Mouse (Mus musculus): Measurements from ENCODE around the gene 4930432K21Rik. TPM values are rescaled to one million over a fixed set of nuclear protein-coding genes. Genes with fewer than 3 reads are reported as not detected.

Gene 4930432K21Rik
- polyA plus RNA-seq, 2 experiments from 2014 or later = 0.40 to 1.2 TPM

DNA sequence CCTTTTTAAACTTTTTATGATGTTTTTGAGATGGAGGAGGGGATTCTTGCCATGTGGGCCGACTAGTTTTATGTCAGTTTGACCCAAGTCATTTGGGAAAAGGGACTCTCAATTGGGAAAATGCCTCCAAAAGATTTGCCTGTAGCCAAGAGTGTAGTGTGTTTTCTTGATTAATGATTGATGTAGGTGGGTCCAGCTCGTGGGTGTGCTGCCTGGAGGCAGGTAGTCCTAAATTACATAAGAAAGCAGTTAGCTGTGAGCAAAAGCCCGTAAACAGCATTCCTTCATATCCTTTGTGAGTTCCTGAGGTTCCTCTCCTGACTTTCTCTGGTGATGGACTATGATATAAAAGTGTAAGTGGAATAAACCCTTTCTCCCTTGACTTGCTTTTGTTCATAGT is 1.4 kb downstream of the 4930432K21Rik start:
- no peak for ATAC-seq

- no peak for ATAC-seq
Measured at GRCm38 (mm10) chr8:84157620-84158019, 9.8 kb downstream of the 4930432K21Rik start.

DNA sequence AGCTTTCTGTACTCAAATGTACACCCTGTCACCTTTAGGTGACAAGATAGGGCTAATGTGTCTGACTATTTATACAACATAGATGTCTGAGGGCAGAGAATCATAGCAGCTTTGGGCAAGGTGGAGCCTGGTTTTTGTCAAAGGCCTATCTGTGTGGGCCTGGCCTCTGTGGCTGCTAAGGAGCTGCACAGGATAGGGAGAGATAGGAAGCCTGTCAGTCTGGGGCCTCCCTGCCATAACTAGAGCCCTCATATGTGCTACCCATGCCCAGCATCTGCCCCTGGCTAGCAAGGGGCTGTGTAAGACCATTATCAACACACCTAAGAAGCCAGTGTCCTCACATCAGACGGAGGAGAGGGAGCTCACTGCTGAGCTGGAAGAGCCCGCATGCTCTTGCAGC is 19.9 kb downstream of the 4930432K21Rik start:
- ATAC-seq = no peak

DNA sequence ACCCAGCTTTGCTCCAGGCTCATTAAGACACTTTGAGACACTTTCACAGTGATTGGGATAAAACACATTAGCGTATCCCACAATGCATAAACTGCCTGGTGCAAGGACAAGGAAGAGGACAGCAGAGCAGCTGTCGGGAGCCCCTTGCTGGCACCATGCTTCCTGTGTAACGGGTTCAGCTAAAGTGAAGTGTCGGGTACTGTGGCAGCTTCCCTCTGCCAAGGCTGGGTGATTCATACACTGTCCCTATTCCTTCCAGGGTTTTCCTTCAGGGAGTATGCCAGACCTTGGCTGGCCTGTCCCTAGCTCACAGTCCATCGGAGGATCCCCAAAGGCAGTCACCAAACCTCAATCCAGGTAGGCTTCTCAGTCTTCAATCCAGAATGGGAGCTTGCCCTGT is 22.3 kb downstream of the 4930432K21Rik start:
- ATAC-seq = no peak

GRCm38 (mm10) chr8:84173861-84174260 is 26.0 kb downstream of the 4930432K21Rik start:
- peak; percentile 75 for ATAC-seq

GRCm38 (mm10) chr8:84176560-84176959 is 28.7 kb downstream of the 4930432K21Rik start:
- ATAC-seq = no peak

DNA sequence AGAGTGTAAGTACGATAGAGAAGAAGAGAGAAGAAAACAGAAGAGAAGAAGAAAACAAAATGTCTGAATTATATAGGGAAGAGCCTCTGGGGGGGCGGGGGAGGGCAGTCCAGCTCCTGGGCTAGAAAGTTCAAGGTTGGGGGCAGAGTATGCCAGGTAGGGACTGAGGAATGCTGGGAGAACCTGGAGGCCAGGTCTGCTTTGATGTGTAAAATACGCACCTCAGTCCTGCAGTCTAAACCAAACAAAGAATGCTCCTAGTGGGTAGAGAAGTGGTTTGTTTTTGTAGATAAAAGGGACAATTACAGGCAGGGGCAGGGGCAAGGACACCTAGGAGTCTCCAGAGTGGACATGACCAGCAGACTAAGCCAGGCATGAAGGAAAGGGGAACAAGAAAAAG is 29.6 kb downstream of the 4930432K21Rik start:
- ATAC-seq = no peak

- no peak for ATAC-seq
Measured at GRCm38 (mm10) chr8:84178592-84178991, 30.8 kb downstream of the 4930432K21Rik start.

- ATAC-seq = no peak
Measured at GRCm38 (mm10) chr8:84179946-84180345, 32.1 kb downstream of the 4930432K21Rik start.

GRCm38 (mm10) chr8:84180530-84181190 is 32.8 kb downstream of the 4930432K21Rik start:
- ATAC-seq = no peak

- no peak for ATAC-seq
Measured at GRCm38 (mm10) chr8:84182833-84183232, 35.0 kb downstream of the 4930432K21Rik start.

DNA sequence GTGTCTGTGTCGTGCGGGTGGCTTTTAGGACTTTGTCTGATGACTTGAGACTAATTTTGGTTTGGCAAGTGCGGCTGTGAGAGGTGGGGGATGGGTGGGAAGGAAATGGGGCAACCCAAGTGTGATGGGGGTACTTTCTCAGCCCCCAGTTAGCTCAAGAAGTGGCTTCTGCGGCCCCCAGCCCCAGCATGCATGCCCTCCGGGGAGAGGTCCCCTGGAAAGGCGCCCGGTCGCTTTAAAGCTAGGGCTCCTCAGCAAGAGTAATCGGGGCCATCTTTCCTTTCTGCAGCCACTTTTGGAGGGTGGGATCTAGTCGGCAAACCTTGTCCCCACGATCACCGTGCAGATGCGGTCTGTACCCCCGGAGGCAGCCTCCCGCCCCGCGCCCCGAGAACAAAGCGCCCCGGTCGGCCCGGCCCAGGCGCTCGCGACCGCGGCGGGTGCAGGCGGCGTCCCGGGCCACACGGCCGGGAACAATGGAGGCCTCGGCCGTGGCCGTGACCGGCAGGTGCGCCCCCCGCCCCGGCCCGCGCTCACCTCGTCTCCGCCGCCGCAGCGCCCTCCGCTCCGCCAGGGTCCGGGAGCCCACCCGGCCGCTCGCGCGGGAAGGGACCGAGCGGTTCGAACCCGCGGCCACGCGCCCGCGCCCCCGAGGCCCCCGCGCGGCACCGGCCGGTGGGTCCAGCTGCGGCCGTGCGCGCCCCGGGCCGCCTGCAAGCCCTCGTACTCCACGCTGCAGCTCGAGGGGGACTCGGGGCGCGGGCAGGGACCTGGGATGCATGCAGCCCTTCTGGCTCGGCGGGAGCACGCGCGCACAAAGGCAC is 35.6 kb downstream of the 4930432K21Rik start:
- ATAC-seq = no peak

GRCm38 (mm10) chr8:84184085-84185043 is 36.5 kb downstream of the 4930432K21Rik start:
- no peak for ATAC-seq

- ATAC-seq = no peak
Measured at GRCm38 (mm10) chr8:84185117-84185516, 37.3 kb downstream of the 4930432K21Rik start, which contains the start of gene Nanos3. Gene Nanos3 (minus strand): TSS chr8:84185217.

GRCm38 (mm10) chr8:84186547-84186946 is 38.7 kb downstream of the 4930432K21Rik start:
- ATAC-seq = peak; percentile 80

GRCm38 (mm10) chr8:84187065-84187755 is 39.4 kb downstream of the 4930432K21Rik start:
- ATAC-seq = peak; percentile 45

- ATAC-seq = no peak
Measured at GRCm38 (mm10) chr8:84188671-84189070, 40.8 kb downstream of the 4930432K21Rik start.

DNA sequence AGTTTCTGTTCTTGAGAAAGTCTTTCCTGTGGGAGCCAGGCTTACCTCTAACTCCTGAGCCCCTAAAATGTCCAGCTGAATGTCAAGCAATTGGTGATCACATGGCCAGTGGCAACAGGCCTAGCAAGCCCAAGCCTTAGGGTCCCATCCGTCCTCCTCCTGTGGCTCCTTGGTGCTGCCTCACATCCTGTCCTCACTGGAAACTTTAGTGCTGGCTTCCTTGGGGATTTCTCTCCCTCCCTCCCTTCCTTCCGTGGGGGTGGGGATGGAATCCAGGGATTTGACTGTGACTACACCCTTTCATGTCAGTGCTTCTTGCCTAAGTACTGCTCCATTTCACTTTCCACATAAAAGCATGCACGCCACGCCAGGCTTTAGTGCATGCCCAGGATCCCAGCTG is 41.8 kb downstream of the 4930432K21Rik start:
- ATAC-seq = no peak

DNA sequence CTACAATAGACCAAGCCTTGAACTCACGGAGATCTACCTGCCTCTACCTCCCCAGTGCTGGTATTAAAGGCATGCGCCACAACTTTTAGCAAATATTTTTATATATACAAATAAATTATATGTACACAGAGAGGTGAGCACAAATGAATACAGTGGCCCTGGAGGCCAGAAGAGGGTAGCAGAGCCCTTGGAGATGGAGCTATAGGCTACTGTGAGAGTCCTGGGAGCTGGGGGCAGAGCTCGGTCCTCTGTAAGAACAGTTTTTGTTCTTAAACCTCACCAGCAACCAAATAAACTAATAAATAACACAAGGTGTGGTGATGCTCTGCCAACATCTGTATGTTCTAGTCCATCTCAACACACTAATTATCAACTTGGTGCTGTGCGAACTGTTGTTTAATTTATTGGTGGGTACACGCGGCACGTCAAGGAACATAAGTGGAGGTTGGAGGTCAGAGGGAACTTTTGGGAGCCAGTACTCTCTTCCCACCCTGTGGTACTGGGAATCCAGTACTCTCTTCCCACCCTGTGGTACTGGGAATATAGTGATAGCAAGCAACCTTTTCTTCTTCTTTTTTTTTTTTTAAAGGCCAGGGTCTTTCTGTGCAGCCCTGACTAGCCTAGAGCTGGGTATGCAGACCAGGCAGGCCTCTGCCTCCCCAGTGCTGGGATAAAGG is 42.5 kb downstream of the 4930432K21Rik start:
- no peak for ATAC-seq

- ATAC-seq = peak; percentile 8
Measured at GRCm38 (mm10) chr8:84192023-84192422, 44.2 kb downstream of the 4930432K21Rik start.

DNA sequence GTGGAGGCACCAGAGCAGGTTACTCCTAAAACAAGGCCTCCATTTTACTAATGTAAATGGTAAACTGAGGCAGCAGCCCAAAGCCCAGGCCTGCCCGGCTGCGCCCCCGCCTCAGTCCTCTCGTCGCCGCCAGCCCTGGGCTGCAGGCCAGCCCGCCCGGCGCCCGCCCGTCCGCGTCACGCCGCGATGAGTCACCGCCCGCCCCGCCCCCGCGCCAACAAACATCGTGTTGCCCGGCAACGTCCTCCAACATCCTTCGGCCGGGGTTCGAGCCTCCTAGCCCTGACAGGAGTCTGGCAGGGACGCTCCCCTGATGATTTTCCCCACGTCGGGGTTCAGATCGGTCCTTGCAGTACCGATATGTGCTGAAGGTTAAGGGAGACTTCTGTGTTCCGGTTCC is 44.7 kb downstream of the 4930432K21Rik start:
- ATAC-seq = peak; percentile 57

All from activated CD4-positive, CD25-positive, alpha-beta regulatory T cell, adult 4 months (primary cell).